Mouse (Mus musculus) ES-Bruce4 (cell line): ENCODE measurements around the gene Klhl9. TPM values are rescaled to one million over a fixed set of nuclear protein-coding genes. Genes with fewer than 3 reads are reported as not detected.

ENCODE experiments used
- H3K27ac ChIP-seq: 2 replicates; pipeline ENCODE4 v1.5.1; 2012; ENCODE audit warnings: low read length, inconsistent platforms; ENCODE audit not compliant: insufficient read depth
- H3K27me3 ChIP-seq: 2 replicates; pipeline ENCODE4 v1.6.1; 2012; ENCODE audit warnings: mild to moderate bottlenecking, low read length, inconsistent platforms; ENCODE audit not compliant: control insufficient read depth, poor library complexity, insufficient read depth, severe bottlenecking
- H3K36me3 ChIP-seq: 2 replicates; pipeline ENCODE4 v1.6.1; 2012; ENCODE audit warnings: inconsistent platforms, mild to moderate bottlenecking, low read length, moderate library complexity; ENCODE audit not compliant: control insufficient read depth, poor library complexity, insufficient read depth, severe bottlenecking
- H3K4me1 ChIP-seq: one replicate; pipeline ENCODE4 v1.8.1; 2011; ENCODE audit warnings: low read length; ENCODE audit not compliant: control insufficient read depth, insufficient read depth
- H3K4me3 ChIP-seq: 2 replicates; pipeline ENCODE4 v1.5.1; 2011; ENCODE audit warnings: low read depth, mild to moderate bottlenecking, low read length
- H3K9ac ChIP-seq: 2 replicates; pipeline ENCODE4 v1.6.1; 2012; ENCODE audit warnings: low read depth, mild to moderate bottlenecking, inconsistent platforms; ENCODE audit not compliant: poor library complexity, severe bottlenecking
- H3K9me3 ChIP-seq: replicated peaks from 2 replicates; pipeline ENCODE4 v1.6.1; 2012; ENCODE audit warnings: mild to moderate bottlenecking, low read length, inconsistent platforms; ENCODE audit not compliant: control insufficient read depth, poor library complexity, insufficient read depth, severe bottlenecking
- CTCF ChIP-seq: IDR thresholded peaks from one replicate; pipeline ENCODE4 v1.8.1; 2011; ENCODE audit warnings: low read depth, low read length
- EP300 ChIP-seq: IDR thresholded peaks from 2 replicates; pipeline ENCODE4 v1.6.1; 2011; ENCODE audit warnings: low read depth, low read length; ENCODE audit not compliant: insufficient read depth
- POLR2A ChIP-seq: IDR thresholded peaks from one replicate; pipeline ENCODE4 v1.8.1; 2011; ENCODE audit warnings: low read length; ENCODE audit not compliant: insufficient read depth
- polyA plus RNA-seq: library from polyadenylated mRNA; stranded (reverse); fragments of >200 nt; gene quantifications from 2 replicates; pipeline ENCODE4 v1.2.4, GENCODE M21; 2011; ENCODE audit warnings: low read depth; ENCODE audit not compliant: missing spikeins, insufficient read depth, insufficient read length

Klhl9 gene
- polyA plus RNA-seq, 1 experiment = 83.1 TPM

DNA sequence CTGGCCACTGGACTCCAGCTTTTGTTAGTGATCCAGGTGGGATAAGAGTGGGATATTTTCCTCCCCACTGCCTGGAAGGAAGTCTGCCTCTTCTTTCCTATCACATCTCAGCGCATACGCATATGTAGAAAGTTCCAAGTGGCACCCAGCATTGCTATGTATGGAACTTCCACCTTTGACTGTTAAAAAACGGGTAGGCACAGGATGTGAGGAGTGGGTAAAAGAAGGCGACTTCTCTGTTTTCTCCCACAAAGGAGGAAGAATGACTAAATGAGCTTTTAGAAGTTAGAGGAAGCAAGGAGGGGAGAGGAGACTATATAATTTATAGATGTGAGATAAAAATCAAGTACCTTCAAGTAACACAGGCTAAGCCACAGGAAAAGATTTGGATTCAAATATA, 19.2 kb upstream of the Klhl9 start:
- Histone ChIP-seq H3K9ac (no peak overlapping the region), H3K36me3 (no peaks in the 10 kb centered on the region), H3K27me3 (no peaks in the 10 kb centered on the region), H3K4me1 (peaks cover 3% of the 10 kb centered on the region), H3K9me3 (no peaks in the 10 kb centered on the region), H3K4me3 (no peak overlapping the region), H3K27ac (no peak overlapping the region)
- no peak for TF ChIP-seq POLR2A
- no peak for TF ChIP-seq EP300

DNA sequence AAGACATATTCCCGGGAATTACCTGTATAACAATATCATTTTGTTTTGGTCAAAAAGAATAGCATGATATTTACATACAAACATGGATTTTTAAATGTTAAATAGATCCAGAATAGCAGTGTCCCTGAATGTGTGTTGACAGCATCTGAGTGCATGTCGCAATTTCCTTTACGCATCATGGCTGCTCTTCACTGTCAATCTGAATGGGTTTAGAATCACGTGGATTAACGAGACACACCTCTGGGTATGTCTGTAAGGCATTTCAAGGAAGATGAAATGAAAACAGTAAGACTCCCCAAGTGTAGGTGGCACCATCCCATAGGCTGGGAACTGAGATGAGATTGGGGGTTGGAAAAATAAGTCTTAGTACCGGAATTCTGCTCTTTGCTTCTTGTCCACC, 16.8 kb upstream of the Klhl9 start:
- TF ChIP-seq EP300 (no peak), CTCF (no peak), POLR2A (no peak)
- Histone ChIP-seq H3K9me3 (no peaks in the 10 kb centered on the region), H3K4me1 (no peaks in the 10 kb centered on the region), H3K27ac (no peak overlapping the region), H3K4me3 (no peak overlapping the region), H3K27me3 (no peaks in the 10 kb centered on the region), H3K36me3 (no peaks in the 10 kb centered on the region), H3K9ac (no peak overlapping the region)

DNA sequence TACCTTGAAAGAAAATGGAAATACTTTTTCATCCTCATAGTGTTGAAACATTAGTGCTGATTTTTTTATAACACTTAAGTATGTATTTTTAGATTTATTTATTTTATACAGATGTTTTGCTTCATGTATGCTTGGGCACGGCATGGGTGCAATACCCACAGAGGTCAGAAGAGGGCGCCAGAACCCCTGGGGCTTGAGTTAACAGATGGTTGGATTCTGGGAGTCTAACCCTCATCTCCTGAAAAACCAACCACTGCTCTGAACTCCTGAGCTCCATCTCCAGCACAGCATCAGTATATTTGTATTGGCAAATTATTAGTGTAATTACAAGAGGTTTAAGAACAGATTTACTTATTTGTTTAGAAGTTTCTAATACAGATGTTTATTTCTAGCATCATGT, 16.2 kb upstream of the Klhl9 start:
- H3K4me3 ChIP-seq = no peak overlapping the region
- 0 out of 2 replicates have a peak, but pooled peaks cover 3% of the 10 kb centered on the region for H3K9me3 ChIP-seq
- H3K4me1 ChIP-seq = no peaks in the 10 kb centered on the region
- no peaks in the 10 kb centered on the region for H3K36me3 ChIP-seq
- no peak overlapping the region for H3K9ac ChIP-seq
- TF ChIP-seq CTCF = peak; percentile 82
- TF ChIP-seq EP300 = no peak
- no peak for TF ChIP-seq POLR2A
- no peaks in the 10 kb centered on the region for H3K27me3 ChIP-seq
- no peak overlapping the region for H3K27ac ChIP-seq

DNA sequence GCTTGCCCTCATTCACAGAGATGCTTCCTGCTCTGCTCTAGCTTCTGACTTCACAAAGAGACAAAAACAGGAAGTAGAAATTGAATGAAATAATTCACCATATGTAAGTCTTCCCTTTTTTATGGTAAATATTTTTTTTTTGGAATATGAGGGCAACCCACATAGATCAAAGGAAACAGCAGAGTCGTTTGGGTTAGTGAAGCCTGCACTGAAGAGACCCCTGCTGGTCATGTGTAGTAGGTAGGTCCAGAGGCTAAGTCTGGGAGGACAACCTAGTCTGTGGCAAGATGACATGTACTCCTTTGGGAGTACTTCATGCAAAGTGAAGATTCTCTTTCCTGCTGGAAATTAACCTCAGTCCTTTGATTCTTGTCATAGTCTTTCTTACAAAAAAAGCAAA, 5.1 kb upstream of the Klhl9 start:
- H3K4me1 ChIP-seq = no peaks in the 10 kb centered on the region
- no peak overlapping the region for H3K27ac ChIP-seq
- no peaks in the 10 kb centered on the region; the same call in 1 of the 2 replicates for H3K9me3 ChIP-seq
- H3K36me3 ChIP-seq = no peaks in the 10 kb centered on the region
- H3K27me3 ChIP-seq = no peaks in the 10 kb centered on the region
- H3K4me3 ChIP-seq = no peak overlapping the region
- H3K9ac ChIP-seq = no peak overlapping the region
- no peak for TF ChIP-seq POLR2A
- peak; percentile 20 for TF ChIP-seq CTCF

DNA sequence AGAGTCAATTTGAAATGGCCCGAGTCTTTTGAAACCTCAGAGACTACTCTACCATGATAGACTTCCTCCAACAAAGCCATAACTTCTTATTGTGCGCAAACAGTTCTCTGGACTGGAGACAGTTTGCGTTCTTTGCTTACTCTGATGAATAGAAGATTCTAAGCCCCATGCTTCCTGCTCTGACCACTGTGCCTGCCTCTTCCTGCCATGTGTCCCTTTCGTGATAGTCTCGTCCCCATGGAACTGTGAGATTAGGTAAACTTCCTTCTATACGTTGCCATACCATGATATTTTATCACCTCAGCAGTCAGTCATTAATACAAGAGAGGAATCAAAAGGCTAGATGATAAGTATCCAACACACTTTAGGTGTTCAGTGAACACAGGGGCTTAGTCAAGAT, 4.5 kb upstream of the Klhl9 start:
- Histone ChIP-seq H3K9me3 (no peaks in the 10 kb centered on the region; the same call in 1 of the 2 replicates), H3K36me3 (no peaks in the 10 kb centered on the region), H3K4me1 (no peaks in the 10 kb centered on the region), H3K27ac (no peak overlapping the region), H3K4me3 (no peak overlapping the region), H3K27me3 (no peaks in the 10 kb centered on the region), H3K9ac (no peak overlapping the region)
- TF ChIP-seq EP300 (no peak), POLR2A (no peak), CTCF (no peak)

DNA sequence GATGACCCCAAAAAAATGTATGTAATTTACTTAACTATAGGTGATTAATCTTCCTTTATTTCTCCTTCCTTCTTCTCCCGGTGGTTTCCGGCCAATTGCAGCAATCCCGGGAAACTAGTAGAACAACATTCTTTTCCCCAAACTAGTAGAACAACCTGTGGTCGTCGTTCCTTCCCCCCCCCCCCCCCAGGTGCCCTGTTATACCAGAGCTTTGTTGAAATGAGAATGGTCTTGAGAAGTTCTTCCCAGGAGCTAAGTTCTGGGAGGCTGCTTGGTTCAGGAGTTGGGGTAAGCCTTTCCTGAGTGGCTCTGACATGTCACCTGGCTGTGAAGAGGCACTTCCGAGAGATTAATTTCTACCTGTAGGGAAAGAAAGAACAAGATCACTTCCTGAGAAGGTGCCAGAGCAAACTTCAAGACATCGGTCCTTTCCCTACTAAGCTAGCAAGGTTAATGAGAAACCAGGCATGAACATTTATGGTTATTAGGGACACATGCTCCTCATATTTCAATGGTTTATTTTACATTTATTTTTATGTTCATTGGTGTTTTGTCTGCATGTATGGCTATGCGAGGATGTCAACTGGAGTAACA, 1.3 kb upstream of the Klhl9 start:
- Histone ChIP-seq H3K27ac (peak overlapping the region; percentile 81), H3K4me1 (peaks cover 2% of the 10 kb centered on the region), H3K36me3 (peaks cover 17% of the 10 kb centered on the region), H3K27me3 (no peaks in the 10 kb centered on the region), H3K4me3 (no peak overlapping the region), H3K9me3 (peaks cover 8% of the 10 kb centered on the region), H3K9ac (no peak overlapping the region)
- TF ChIP-seq CTCF (no peak), POLR2A (no peak), EP300 (no peak)
